Mouse (Mus musculus) MEL-GATA-1-ER (cell line): ENCODE data around the gene Sugct.
"Not testable (repeated sequence)": the region's sequence is repeated elsewhere in the genome, so short reads cannot be mapped to it uniquely, and the experiment has no call there.

Experiments used
- DNase-seq: peaks from one replicate; pipeline ENCODE4 v3.0.0-alpha.2; 2012; ENCODE audit warnings: low read depth; ENCODE audit errors: extremely low read depth

Sugct gene

GRCm38 (mm10) chr13:16921305-16921704 is 774.0 kb downstream of the Sugct start:
- DNase-seq: no peak

- DNase-seq: no peak
These were observed 779.7 kb downstream of the Sugct start for GRCm38 (mm10) chr13:16915697-16916096.

GRCm38 (mm10) chr13:16912214-16912613 is 783.1 kb downstream of the Sugct start:
- no peak for DNase-seq

GRCm38 (mm10) chr13:16906974-16907373 is 788.4 kb downstream of the Sugct start:
- no peak for DNase-seq

GRCm38 (mm10) chr13:16901424-16901823 is 793.9 kb downstream of the Sugct start:
- DNase-seq: no peak

- no peak for DNase-seq
These were observed 797.1 kb downstream of the Sugct start for GRCm38 (mm10) chr13:16898084-16898792.

- DNase-seq: no peak
These were observed 817.3 kb downstream of the Sugct start for GRCm38 (mm10) chr13:16878056-16878455.

GRCm38 (mm10) chr13:16859986-16860385 is 835.4 kb downstream of the Sugct start:
- DNase-seq: no peak

GRCm38 (mm10) chr13:16847236-16847635 is 848.1 kb downstream of the Sugct start:
- peak; percentile 83 for DNase-seq

GRCm38 (mm10) chr13:16840994-16841393 is 854.4 kb downstream of the Sugct start:
- no peak for DNase-seq

- DNase-seq: no peak
These were observed 856.9 kb downstream of the Sugct start for GRCm38 (mm10) chr13:16838409-16838808.

- no peak for DNase-seq
These were observed 860.2 kb downstream of the Sugct start for GRCm38 (mm10) chr13:16835111-16835510.

GRCm38 (mm10) chr13:16833069-16833468 is 862.3 kb downstream of the Sugct start:
- DNase-seq: no peak

GRCm38 (mm10) chr13:16831840-16832239 is 863.5 kb downstream of the Sugct start:
- no peak for DNase-seq

- DNase-seq: not testable (repeated sequence)
These were observed 865.1 kb downstream of the Sugct start for GRCm38 (mm10) chr13:16830291-16830690.

GRCm38 (mm10) chr13:16829589-16829988 is 865.8 kb downstream of the Sugct start:
- no peak for DNase-seq

- DNase-seq: no peak
These were observed 869.7 kb downstream of the Sugct start for GRCm38 (mm10) chr13:16825619-16826018.

- DNase-seq: no peak
These were observed 873.6 kb downstream of the Sugct start for GRCm38 (mm10) chr13:16821785-16822184.

GRCm38 (mm10) chr13:16817471-16817870 is 877.9 kb downstream of the Sugct start:
- no peak for DNase-seq

GRCm38 (mm10) chr13:16816747-16817146 is 878.6 kb downstream of the Sugct start:
- DNase-seq: no peak

GRCm38 (mm10) chr13:16812268-16812667 is 883.1 kb downstream of the Sugct start:
- no peak for DNase-seq
